Mouse (Mus musculus): Measurements from ENCODE around the gene Slit3.

Slit3 gene

GRCm38 (mm10) chr11:35750578-35750977, 629.6 kb downstream of the Slit3 start:
- DNase-seq (ENCODE audit: low read depth, low spot score), result no peak

- no peak for DNase-seq (ENCODE audit: low read depth, low spot score)
Measured at GRCm38 (mm10) chr11:35754906-35755418, 633.9 kb downstream of the Slit3 start.

GRCm38 (mm10) chr11:35755546-35755945, 634.5 kb downstream of the Slit3 start:
- no peak for DNase-seq (ENCODE audit: low read depth, low spot score)

GRCm38 (mm10) chr11:35756411-35757303, 635.6 kb downstream of the Slit3 start:
- DNase-seq (ENCODE audit: low read depth, low spot score), result no peak

All from mesoderm, embryonic 11.5 days (tissue).